Mouse (Mus musculus) right cerebral cortex, postnatal 10 days (tissue): ENCODE measurements at regions not wholly inside any gene's neighbourhood (a gene's known extent, or its start where the extent isn't known, plus 50 kb on each side); places are given as distances from the start of the nearest gene placed in this dataset.

Source experiments
- DNase-seq, 2 experiments: peaks; one replicate each; pipeline ENCODE4 v3.0.0; 2021; ENCODE audit warnings: low spot score in 2 of 2

DNA sequence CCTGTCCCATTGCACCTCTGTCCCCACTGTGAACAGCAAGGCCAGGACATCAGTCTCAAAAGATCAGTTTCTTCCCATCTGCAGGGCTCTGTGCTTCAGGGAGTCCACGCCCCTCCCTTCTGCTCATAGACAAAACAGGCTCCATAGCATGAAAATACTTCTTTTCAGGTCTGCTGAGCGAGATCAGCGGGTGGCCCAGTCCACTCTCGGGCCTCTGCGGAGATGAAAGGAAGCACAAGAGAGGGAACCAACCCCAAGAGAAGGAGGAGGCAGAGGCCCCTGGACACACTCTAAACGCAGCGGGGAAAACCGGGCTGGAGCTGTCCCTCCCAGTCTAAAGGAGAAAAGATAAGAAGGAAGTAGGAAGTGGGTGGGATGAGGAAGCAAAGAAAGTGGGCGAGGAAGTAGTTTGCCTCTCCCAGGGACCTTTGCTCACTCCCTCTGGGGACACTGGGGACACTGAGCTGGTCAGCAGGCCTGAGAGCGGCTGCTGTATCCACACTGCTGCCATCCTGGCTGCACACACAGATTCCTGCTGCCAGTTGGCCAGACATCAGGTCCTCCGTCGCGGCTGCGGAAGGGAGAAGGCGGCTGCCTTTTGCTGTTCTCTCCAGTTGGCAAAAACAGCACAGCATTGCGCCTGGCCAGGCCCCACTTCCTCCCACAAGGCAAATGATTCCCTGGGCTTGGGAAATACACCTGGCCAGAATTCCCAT lies 143.5 kb downstream of the Rybp start:
- peak; percentile 90 for DNase-seq

DNA sequence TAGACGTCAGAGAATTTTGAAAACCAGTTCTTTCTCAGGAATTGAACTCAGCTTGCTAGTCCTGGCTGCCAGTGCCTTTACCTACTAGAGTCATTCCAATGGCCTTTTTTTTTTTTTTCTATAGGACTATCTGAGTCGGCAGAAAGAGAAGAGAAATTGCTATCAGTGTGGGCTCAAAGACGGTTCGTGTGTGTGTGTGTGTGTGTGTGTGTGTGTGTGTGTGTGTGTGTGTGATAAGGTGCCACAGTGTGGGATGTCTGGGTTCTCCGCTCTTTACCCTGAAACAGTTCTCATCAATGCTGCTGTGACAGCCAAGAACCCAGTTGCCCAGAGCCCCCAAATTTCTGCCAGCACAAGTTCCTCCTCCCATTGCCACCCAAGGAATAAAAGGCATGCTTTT lies 146.1 kb downstream of the Rybp start:
- no peak for DNase-seq

GRCm38 (mm10) chr6:100140581-100141114 lies 146.6 kb downstream of the Rybp start:
- DNase-seq: no peak

DNA sequence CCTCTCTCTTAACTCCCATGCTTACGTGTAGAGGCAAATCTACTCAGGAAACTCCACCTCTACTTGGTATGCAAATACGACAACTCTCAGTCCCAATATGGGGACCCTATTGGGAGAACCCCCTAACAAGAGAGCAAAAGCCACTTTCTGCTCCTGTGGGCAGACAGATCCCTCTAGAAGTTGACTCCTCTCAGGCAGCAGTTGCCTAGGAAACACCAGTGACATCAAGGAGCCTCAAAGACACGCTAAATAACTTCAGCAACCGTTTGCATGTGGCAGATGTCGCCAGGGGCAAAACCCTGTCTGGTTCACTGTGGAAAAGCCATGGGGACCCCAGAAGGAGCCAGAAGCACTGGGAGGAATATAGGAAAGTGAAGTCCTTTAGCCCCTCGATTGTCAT lies 147.5 kb downstream of the Rybp start:
- DNase-seq: no peak

- no peak for DNase-seq
These were observed 148.6 kb downstream of the Rybp start for GRCm38 (mm10) chr6:100138659-100139058.

DNA sequence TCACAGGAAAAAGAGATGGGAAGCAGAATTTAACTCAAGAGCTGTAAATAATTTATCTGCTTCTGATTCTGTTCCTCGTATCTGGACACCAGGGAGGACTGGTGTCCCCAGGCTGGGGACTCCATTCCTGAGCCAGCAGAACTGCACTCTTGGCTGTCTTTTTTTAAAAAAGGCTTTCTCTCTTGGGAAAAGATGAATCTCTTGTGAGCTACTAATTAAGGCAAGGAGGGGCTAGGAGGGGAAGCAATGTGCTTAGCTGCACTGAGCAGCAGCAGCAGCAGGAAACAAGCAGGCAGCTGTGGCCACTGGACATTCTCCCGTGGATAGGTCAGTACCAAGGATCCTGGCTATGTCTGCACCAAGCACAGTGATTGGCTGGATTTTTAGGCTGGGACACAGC lies 152.1 kb downstream of the Rybp start:
- DNase-seq: no peak

- peak in 1 of 2 experiments; percentile 48 for DNase-seq
These were observed 153.3 kb downstream of the Rybp start for GRCm38 (mm10) chr6:100133970-100134369.

- DNase-seq: no peak
These were observed 154.2 kb downstream of the Rybp start for GRCm38 (mm10) chr6:100132916-100133600.

DNA sequence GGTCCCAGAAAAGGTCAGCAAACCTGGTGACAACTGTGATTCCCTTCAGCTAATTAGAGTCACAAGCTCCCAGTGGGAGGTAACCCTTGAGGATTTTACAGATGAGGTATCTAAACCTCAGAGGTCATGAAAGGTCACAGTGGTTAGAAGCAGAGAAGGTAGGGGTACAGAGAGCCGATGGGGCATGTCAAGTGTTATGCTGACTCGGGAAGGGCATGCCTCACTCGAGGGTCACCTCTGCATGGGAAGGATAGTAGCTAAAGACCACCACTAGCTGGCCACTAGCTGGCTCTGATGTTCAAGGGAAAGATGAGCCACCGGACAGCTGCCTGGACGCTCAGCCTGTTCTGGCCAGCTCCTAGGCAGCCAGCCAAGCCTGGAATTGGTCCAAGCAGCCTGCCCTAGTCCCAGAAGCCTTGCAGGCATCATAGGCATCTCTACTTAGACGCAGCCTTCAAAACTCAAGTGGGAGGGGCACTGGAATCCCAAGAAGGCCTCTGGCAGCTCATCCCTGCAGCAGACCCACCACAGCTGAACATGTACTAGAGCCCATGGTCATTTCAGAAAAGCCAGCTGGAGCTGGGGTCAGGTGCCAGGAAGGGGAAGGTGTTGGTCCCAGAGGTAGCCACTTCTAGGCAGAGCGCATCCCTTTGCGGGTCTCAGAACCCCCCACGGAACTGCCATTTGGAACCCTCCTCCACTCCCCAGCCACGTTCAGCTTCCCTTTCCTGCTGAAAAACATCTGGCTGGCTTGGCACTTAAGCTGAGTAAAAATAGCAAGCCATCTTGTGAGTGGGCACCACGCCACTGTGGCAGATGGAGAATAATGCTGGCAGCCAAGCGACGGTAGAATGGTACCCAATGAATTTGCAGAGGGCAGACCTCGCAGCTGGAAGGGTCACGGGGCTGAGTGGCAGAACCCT lies 159.8 kb downstream of the Rybp start:
- DNase-seq: peak; percentile 91 to 94

GRCm38 (mm10) chr6:100126736-100127135 lies 160.5 kb downstream of the Rybp start:
- DNase-seq: no peak

DNA sequence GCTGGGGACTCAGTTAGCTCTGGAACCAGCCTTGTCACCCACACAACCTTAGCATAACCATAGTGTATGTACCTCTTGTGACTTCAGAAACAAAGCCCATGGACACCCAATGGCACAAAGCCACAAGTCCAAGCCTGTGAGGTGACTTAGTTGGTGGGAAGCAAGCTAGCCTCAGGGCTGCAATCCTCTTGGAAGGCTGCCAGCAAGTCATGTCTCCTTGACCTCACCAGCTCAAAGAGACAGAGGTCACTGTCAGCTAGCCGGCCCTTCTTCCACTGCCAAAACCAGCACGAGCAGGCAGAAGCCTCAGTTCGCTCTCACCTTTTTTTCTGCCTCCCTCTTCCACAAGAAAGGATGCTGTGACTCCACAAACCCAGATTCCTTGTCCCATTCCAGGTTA lies 161.0 kb downstream of the Rybp start:
- DNase-seq: no peak

DNA sequence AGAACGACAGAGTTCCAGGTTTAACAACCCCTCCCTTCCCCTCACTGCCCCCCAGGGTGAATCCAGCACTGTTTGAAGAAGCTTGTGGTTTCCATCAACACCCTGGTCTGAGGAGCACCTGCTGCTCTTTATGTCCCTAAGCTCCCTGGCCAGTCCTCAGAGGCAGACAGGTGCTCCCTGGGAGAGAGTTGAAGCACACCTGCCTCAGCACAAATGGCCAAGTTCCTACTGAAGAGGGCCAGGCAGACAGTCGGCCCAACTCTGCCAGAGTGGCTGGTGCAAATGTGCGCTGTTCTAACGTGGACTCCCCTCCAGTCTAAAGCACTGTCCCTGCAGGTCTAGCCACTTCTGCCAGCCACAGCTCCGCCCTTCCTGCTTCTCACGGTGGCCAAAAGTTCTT lies 166.0 kb downstream of the Rybp start:
- no peak for DNase-seq

- DNase-seq: no peak
These were observed 167.0 kb downstream of the Rybp start for GRCm38 (mm10) chr6:100120017-100120944.

DNA sequence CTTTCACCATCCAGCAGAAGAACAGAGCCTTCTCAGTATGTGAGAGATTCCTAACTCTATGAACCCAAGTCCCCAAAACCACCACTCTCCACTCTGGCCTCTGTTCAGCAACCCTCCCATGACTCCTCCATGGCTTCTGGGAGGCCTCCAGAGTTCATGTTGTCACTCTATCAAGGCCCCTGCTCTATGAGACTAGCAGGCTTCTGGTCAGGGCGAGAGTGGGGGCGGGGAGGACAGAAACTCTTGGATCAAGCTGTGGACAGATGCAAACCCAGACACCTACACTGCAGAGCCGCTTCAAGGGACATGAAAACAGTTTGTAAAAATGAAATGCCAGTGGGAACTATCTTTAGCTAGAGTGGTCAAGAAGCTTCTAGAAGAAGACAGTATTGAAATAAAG lies 170.2 kb downstream of the Rybp start:
- no peak for DNase-seq

DNA sequence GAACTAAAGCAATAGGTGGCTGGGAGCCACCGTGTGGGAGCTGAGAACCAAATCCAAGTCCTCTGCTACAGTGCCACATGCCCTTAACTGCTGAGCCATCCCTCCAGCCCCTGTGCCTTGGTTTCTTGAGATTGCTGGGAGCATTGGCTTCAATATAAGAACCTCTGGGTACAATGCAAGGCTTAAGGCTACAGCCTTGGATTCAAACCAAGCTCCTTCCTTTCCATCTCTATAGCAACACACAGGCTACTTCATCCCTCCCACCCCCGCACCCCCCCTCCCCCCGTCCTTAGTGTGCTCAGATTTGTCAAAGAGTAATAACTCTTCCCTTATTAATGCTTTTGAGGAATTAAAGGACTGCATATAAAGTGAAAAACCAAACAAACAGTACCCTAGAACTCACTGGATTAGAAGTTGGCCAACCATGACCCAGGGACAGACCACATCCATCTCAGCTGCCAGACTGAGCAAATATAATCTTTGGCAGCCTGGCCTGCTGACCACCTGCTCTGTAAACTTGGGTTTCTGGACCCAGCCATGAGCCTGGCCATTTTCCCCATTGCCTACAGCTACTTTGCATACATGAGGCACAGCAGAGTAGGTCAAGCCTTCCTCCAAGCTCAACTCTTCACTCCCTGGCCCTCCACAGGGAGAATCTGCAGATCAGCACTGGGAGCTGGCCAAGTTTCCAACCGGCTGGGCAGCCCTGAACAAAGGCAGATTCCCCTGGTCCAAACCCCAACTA lies 173.7 kb downstream of the Rybp start:
- DNase-seq: no peak

GRCm38 (mm10) chr6:100110981-100111660 lies 176.2 kb downstream of the Rybp start:
- DNase-seq: no peak

GRCm38 (mm10) chr6:100109979-100110378 lies 177.3 kb downstream of the Rybp start:
- DNase-seq: no peak

DNA sequence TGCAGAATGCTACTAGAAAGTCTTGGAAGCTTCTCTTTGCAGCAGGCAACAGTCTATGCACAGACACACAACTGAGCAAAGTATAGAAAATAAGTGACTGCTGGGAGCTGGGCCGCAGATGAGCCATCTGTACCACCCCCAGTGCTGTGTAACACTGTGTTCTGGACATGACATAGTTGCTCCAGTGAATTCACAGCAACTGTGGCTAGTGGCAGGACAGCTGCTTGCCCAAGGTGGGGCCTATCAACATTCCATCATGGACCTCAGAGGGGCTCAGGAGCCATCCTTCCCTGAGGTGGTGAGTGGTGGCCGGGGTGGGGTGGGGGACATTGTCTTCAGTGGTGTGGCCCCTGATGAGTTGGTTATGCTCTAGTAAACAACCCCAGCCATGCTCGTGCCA lies 177.9 kb downstream of the Rybp start:
- no peak for DNase-seq

GRCm38 (mm10) chr6:100107508-100107907 lies 179.8 kb downstream of the Rybp start:
- no peak for DNase-seq

DNA sequence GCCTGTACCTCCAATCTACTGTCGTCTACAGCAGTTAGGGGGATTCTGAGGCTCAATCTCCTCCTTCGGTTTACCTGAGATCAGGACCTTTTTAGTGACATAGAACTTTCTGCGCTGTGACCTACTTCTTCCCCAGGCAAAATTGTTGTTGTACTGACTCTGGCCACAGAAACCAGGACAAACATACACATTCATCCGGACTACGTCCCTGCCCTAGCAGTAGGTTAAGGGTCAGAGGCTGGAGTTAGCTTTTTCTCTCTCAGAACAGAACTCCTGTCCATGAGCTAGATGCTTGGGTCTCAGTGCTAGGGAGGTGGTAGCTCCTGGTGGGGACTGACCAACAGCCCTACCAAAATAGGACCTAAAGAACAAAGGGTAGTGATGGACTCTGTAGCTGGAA lies 180.2 kb downstream of the Rybp start:
- DNase-seq: no peak
